Mouse (Mus musculus) kidney, postnatal 0 days (tissue): Measurements from ENCODE around the gene Ppp1r9a. TPM values are rescaled to one million over a fixed set of nuclear protein-coding genes. Genes with fewer than 3 reads are reported as not detected.

ENCODE experiments used
- ATAC-seq: fragments of 200-750 bp; cut with Nextera tagmentation; replicated peaks from 2 replicates; pipeline ENCODE4 v1.8.0; 2017; ENCODE audit warnings: low read depth, moderate number of reproducible peaks, moderate TSS enrichment, moderate library complexity; ENCODE audit not compliant: low FRiP score
- DNase-seq: peaks from one replicate; pipeline ENCODE4 v3.0.0-alpha.2; 2016; ENCODE audit warnings: low spot score
- H3K27ac ChIP-seq: fragments of 300-500 bp; sonication (generic); 2 replicates; pipeline ENCODE4 v1.5.1; 2014; ENCODE audit warnings: mild to moderate bottlenecking
- H3K27me3 ChIP-seq: fragments of 300-500 bp; sonication (generic); 2 replicates; pipeline ENCODE4 v1.6.1; 2014; ENCODE audit warnings: low read length, mixed read lengths; ENCODE audit not compliant: insufficient read depth
- H3K36me3 ChIP-seq: fragments of 300-500 bp; sonication (generic); 2 replicates; pipeline ENCODE4 v1.6.1; 2014; ENCODE audit warnings: low read length, mixed read lengths; ENCODE audit not compliant: insufficient read depth
- H3K4me1 ChIP-seq: fragments of 300-500 bp; sonication (generic); replicated peaks from 2 replicates; pipeline ENCODE4 v1.6.1; 2014; ENCODE audit warnings: antibody characterized with exemption, low read length, mixed read lengths; ENCODE audit not compliant: insufficient read depth
- H3K4me2 ChIP-seq: fragments of 300-500 bp; sonication (generic); 2 replicates; pipeline ENCODE4 v1.6.1; 2014; ENCODE audit warnings: mild to moderate bottlenecking, low read length, moderate library complexity, mixed read lengths
- H3K4me3 ChIP-seq: fragments of 300-500 bp; sonication (generic); replicated peaks from 2 replicates; pipeline ENCODE4 v1.5.1; 2014; ENCODE audit warnings: low read depth, low read length
- H3K9ac ChIP-seq: fragments of 300-500 bp; sonication (generic); 2 replicates; pipeline ENCODE4 v1.6.1; 2014; ENCODE audit warnings: low read depth, low read length
- H3K9me3 ChIP-seq: fragments of 300-500 bp; sonication (generic); replicated peaks from 2 replicates; pipeline ENCODE4 v1.6.1; 2016; ENCODE audit warnings: low read length, inconsistent platforms, mixed read lengths
- CTCF ChIP-seq: IDR thresholded peaks from 2 replicates; pipeline ENCODE4 v1.5.1; 2016; ENCODE audit warnings: antibody characterized with exemption, low read depth, mild to moderate bottlenecking, moderate library complexity
- WGBS: fragments of 180-500 bp; shearing (Covaris S2); extraction: QIAGEN DNeasy Blood & Tissue Kit; methylation state at CpG from one replicate; pipeline ENCODE4 v1.1.7; 2014; 5-methylcytosine and 5-hydroxymethylcytosine counted together
- polyA plus RNA-seq: library from polyadenylated mRNA; unstranded; fragments of >200 nt; fragmentation: Nextera tagmentation; extraction: Ambion mirVana; gene quantifications from 2 replicates; pipeline ENCODE4 v1.2.1, GENCODE M21; 2015

The Ppp1r9a gene
- polyA plus RNA-seq, 1 experiment from 2014 or later, result 8.2 TPM

DNA sequence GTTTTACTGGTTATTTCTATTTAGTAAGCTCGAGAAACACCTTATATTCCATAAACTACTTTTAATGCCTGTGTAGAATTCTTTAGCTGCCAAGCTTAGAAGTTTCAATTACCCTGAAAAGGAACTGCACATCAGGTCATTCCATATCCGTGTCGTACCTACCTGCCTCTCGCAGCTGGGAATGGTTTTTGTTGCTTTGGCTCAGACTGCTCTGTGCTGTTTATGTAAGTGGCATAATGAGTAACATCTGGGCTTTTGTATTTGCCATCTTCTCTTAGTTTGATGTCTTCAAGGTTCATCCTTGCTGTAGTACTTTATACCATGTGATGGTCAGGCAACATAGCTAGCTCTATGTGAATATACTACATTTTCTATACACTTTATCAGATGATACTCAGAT lies 47.0 kb downstream of the Ppp1r9a start:
- no peak for TF ChIP-seq CTCF

DNA sequence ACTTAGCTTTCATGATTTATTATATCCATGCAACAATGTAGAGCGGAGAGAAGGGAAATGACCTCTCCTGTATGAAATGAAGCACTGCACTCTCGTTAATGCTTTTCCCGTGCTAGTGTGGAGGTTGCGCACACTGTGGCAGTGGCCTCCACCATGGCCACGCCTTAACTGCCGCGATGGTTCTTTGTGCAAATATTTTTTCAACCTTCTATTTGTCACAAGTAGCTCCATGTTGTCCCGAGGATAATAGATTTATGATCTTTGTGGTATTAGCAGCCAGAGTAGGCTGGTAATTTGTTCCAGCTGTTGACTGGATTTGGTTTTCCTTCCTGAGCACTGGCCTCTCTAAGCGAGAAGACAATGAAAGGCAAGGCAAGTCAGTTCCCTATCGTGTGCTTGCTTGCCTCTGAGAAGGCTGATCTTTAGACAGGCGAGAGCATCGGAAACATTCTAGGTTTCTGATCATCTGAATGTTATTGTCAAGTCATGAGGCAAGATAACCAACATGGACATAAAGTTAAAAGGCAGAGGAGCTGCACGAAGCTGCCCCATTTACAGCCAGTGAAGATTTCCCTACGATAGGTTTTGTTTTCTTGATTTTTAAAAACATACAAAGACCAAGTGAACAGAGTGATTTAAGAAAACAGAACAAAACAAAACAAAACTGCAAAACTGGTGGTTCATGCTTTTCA lies 50.5 kb downstream of the Ppp1r9a start:
- Histone ChIP-seq H3K9me3 (no peaks in the 10 kb centered on the region), H3K9ac (no peak overlapping the region), H3K4me2 (peak overlapping the region; percentile 19; the same call in 1 of the 2 replicates), H3K4me3 (no peak overlapping the region), H3K27me3 (no peaks in the 10 kb centered on the region), H3K27ac (peak overlapping the region; percentile 38), H3K4me1 (0 out of 2 replicates have a peak, but pooled peaks cover 4% of the 10 kb centered on the region), H3K36me3 (no peaks in the 10 kb centered on the region)
- WGBS, result 34% methylated on average over 14 of the region's 14 CpGs
- DNase-seq (peak; percentile 84), ATAC-seq (0 out of 2 replicates have a peak, but pooled peaks have one; percentile 59)
- TF ChIP-seq CTCF, result 0 out of 2 replicates have a peak, but pooled peaks have one; percentile 15

More for the DNA sequence above, 47.0 kb downstream of the Ppp1r9a start:
- no peaks in the 10 kb centered on the region for H3K36me3 ChIP-seq
- WGBS, result 91% methylated on average over 4 of the region's 4 CpGs
- no peak overlapping the region for H3K4me2 ChIP-seq
- no peak overlapping the region for H3K27ac ChIP-seq
- H3K27me3 ChIP-seq, result no peaks in the 10 kb centered on the region
- 0 out of 2 replicates have a peak, but pooled peaks cover 4% of the 10 kb centered on the region for H3K4me1 ChIP-seq
- DNase-seq (no peak), ATAC-seq (no peak)
- no peak overlapping the region for H3K9ac ChIP-seq
- H3K4me3 ChIP-seq, result no peak overlapping the region
- no peaks in the 10 kb centered on the region for H3K9me3 ChIP-seq

DNA sequence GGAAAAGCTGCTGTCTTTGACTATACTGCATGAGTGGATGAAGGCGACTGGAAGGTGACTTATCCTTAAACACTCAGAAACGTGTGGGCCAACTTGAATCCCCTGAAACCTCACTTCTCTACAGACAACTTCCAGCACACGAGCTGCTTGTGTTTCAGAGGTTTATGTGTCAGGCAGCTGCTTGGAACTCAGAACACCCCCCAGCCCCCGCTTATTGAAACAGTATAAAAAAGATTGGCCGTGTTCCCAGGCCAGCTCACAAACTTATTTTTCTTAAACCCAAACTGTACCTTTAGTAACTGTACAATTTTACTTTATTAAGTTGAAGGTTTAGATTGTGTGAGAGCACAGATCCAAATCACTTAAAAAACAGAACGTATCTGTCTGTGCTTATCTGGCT lies 53.9 kb downstream of the Ppp1r9a start:
- no peak for ATAC-seq
- no peaks in the 10 kb centered on the region for H3K4me1 ChIP-seq
- no peaks in the 10 kb centered on the region for H3K36me3 ChIP-seq
- TF ChIP-seq CTCF, result no peak
- no peaks in the 10 kb centered on the region for H3K27me3 ChIP-seq
- H3K27ac ChIP-seq, result no peak overlapping the region
- H3K4me3 ChIP-seq, result no peak overlapping the region
- H3K9ac ChIP-seq, result no peak overlapping the region
- DNase-seq, result peak; percentile 43
- H3K4me2 ChIP-seq, result no peak overlapping the region
- no peaks in the 10 kb centered on the region for H3K9me3 ChIP-seq
- 42% methylated on average over 6 of the region's 6 CpGs for WGBS

DNA sequence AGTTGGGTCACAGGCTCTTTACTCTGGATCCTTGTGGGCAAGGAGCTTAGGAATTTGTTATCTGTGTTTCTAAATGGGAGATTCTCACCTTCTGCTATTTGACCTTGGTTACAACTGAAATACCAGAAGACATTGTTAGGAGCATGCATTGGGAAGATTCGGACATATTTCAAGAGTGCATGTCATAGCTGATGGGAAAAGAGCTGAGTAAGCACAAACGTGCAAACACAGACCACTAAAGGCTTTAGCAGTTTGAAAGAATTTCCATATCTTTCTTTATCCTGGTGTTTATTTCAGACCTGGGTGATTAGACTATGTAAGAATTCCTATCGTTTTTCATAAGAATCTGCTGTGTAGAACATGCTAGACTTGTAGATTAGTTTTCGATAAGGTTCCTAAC lies 59.5 kb downstream of the Ppp1r9a start:
- ATAC-seq, result no peak
- no peak overlapping the region for H3K4me2 ChIP-seq
- DNase-seq, result no peak
- no peaks in the 10 kb centered on the region for H3K4me1 ChIP-seq
- H3K4me3 ChIP-seq, result no peak overlapping the region
- H3K36me3 ChIP-seq, result no peaks in the 10 kb centered on the region
- no peak for TF ChIP-seq CTCF
- H3K9ac ChIP-seq, result no peak overlapping the region
- H3K9me3 ChIP-seq, result no peaks in the 10 kb centered on the region
- 54% methylated on average over 4 of the region's 4 CpGs for WGBS
- H3K27ac ChIP-seq, result no peak overlapping the region
- no peaks in the 10 kb centered on the region for H3K27me3 ChIP-seq

DNA sequence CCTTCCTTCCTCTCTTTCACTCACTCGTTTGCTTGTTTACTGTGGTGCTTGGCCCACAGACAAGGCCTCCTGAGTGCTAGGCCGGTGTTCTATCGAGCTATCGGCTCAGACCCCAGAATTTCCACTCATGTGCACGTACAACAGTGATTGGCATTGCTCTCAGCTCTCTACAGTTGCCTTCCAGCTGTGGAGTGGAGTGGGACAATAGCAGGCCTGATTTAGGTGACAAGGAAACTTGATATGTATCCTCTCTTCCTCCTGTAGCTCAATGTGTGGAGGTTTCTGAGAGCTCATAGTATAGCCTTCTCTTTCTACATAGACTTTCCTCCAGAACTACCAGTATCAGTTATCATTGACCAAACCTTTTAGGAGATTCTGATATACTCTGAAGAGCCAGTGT lies 60.3 kb downstream of the Ppp1r9a start:
- Histone ChIP-seq H3K9ac (no peak overlapping the region), H3K27ac (no peak overlapping the region), H3K9me3 (no peaks in the 10 kb centered on the region), H3K4me3 (no peak overlapping the region), H3K36me3 (no peaks in the 10 kb centered on the region), H3K4me2 (no peak overlapping the region), H3K4me1 (no peaks in the 10 kb centered on the region), H3K27me3 (no peaks in the 10 kb centered on the region)
- WGBS, result 43% methylated on average over 5 of the region's 5 CpGs
- TF ChIP-seq CTCF, result no peak
- DNase-seq, result no peak
- ATAC-seq, result no peak

DNA sequence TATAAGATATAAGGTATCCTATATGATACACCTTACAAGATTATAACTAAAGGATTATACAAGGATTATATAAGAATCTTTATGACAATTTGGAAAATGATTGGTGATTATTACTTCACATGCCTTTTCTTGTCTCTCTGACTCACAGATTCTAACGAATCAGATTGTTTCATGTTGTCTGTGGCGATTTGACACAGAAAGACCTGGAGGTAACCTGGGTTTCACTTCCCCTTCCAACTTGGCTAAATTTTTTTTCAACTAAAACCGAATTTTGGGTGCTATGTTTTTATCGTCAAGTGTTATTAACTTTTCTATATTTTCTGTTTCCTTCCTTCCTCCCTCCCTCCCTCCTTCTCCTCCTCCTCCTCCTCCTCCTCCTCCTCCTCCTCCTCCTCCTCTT lies 64.5 kb downstream of the Ppp1r9a start:
- Histone ChIP-seq H3K36me3 (no peaks in the 10 kb centered on the region), H3K4me3 (no peak overlapping the region), H3K4me1 (no peaks in the 10 kb centered on the region), H3K4me2 (no peak overlapping the region), H3K9me3 (no peaks in the 10 kb centered on the region), H3K27ac (no peak overlapping the region), H3K9ac (no peak overlapping the region), H3K27me3 (no peaks in the 10 kb centered on the region)
- TF ChIP-seq CTCF, result no peak
- 90% methylated on average over 4 of the region's 4 CpGs for WGBS
- ATAC-seq, result no peak
- no peak for DNase-seq
